ENCODE assay signal across 12 mouse cellular contexts in the genomic region with DNA sequence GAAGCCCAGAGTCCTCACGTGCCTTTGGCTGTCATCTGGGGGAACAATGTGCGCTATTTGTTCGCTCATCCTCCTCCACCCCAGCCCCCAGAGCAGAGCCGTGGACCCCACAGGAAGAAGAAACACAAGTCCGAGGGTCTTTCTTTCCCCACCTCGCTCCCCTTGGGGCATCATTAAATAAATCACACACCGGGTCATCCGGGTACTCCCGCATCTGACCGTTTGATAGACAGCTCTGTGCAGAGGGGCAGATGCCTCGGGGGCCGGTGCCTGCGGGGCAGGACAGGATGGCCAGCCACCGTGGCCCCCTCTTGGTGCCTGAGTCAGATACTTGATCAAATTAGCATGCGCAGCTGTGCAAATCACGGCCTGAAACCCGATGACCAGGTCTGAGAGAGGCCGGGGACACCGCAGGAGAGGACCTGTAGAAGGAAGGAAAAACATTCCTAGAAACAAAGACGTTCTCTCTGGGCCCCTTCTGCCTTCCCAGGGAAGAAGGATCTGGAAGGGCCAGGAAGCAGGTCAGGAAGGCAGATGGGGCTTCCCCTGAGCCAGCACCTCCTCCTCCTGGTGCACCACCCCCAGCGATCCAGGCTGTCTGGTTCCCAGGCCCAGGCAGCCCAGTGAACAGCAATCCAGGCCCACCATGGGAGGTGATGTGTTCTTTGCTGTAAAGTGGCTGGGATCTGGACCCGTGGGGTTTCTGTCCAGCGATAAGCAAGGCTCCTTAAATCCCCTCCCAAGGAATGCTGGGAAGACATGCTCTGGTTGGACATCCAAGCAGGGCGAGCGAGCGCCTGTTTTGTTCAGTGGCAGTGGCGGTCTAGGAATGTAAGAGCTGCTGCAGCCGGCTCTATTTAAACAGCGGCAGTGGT.
DNase-seq lines count a peak whose midpoint lies in the region; ATAC-seq and TF ChIP-seq lines count a peak whose summit lies in the region.
"Had no signal": no experiment of that assay in that cellular context is flagged by ENCODE, and none has a peak within 500 bp of the region (broad histone marks: within the 10 kb centered on the region; RNA-seq: fewer than 3 reads in every experiment).

No protein-coding gene starts in this region.

- H3K4me2 ChIP-seq in intestine, embryonic 14.5 days (ENCODE audit: low read length) = no peak overlapping the region; the same call in 1 of the 2 replicates
- H3K4me2 ChIP-seq in intestine, postnatal 0 days (replicated peaks; ENCODE audit: low read depth) = no peak overlapping the region
- H3K4me2 ChIP-seq in forebrain, embryonic 13.5 days = no peak overlapping the region
- no peak overlapping the region for H3K4me2 ChIP-seq in limb, embryonic 15.5 days
- H3K4me2 ChIP-seq in liver, embryonic 12.5 days = no peak overlapping the region

- WGBS in intestine, embryonic 14.5 days = 27% methylated on average over 29 of the region's 29 CpGs
- 47% methylated on average over 29 of the region's 29 CpGs for WGBS in intestine, postnatal 0 days
- 39% methylated on average over 29 of the region's 29 CpGs for WGBS in forebrain, embryonic 13.5 days
- WGBS in limb, embryonic 15.5 days = 18% methylated on average over 29 of the region's 29 CpGs
- WGBS in liver, embryonic 12.5 days (ENCODE audit: insufficient replicate concordance) = 50% methylated on average over 29 of the region's 29 CpGs

- no peak overlapping the region for H3K4me3 ChIP-seq in intestine, embryonic 14.5 days (ENCODE audit: low read depth, low read length)
- no peak overlapping the region for H3K4me3 ChIP-seq in intestine, postnatal 0 days (ENCODE audit: low read depth, low read length)
- H3K4me3 ChIP-seq in forebrain, embryonic 13.5 days = no peak overlapping the region
- H3K4me3 ChIP-seq in limb, embryonic 15.5 days = no peak overlapping the region
- no peak overlapping the region for H3K4me3 ChIP-seq in liver, embryonic 12.5 days
- H3K4me3 ChIP-seq: left cerebral cortex, adult 2 months had no signal

- no peaks in the 10 kb centered on the region for H3K36me3 ChIP-seq in intestine, embryonic 14.5 days (ENCODE audit: control insufficient read depth, insufficient read depth, low read length)
- no peaks in the 10 kb centered on the region for H3K36me3 ChIP-seq in intestine, postnatal 0 days (ENCODE audit: control insufficient read depth, insufficient read depth)
- no peaks in the 10 kb centered on the region for H3K36me3 ChIP-seq in forebrain, embryonic 13.5 days (ENCODE audit: poor library complexity, severe bottlenecking)
- H3K36me3 ChIP-seq in limb, embryonic 15.5 days = no peaks in the 10 kb centered on the region
- H3K36me3 ChIP-seq in liver, embryonic 12.5 days = no peaks in the 10 kb centered on the region

- H3K9ac ChIP-seq in intestine, embryonic 14.5 days (ENCODE audit: low read length) = no peak overlapping the region
- H3K9ac ChIP-seq in intestine, postnatal 0 days (ENCODE audit: low read depth, low read length) = no peak overlapping the region
- H3K9ac ChIP-seq in forebrain, embryonic 13.5 days = peak overlapping the region; percentile 43; the same call in 1 of the 2 replicates
- H3K9ac ChIP-seq in limb, embryonic 15.5 days = no peak overlapping the region
- no peak overlapping the region for H3K9ac ChIP-seq in liver, embryonic 12.5 days

- peak overlapping the region; percentile 38; the same call in 1 of the 2 replicates for H3K27ac ChIP-seq in intestine, embryonic 14.5 days (ENCODE audit: low read depth)
- H3K27ac ChIP-seq in intestine, postnatal 0 days (ENCODE audit: low read depth, low read length) = no peak overlapping the region
- H3K27ac ChIP-seq in forebrain, embryonic 13.5 days = no peak overlapping the region
- H3K27ac ChIP-seq in limb, embryonic 15.5 days = 0 out of 2 replicates have a peak overlapping the region, but pooled peaks have one; percentile 4
- no peak overlapping the region for H3K27ac ChIP-seq in liver, embryonic 12.5 days
- H3K27ac ChIP-seq: left cerebral cortex, adult 2 months had no signal

- ATAC-seq in intestine, embryonic 14.5 days (replicated peaks; ENCODE audit: low FRiP score, low TSS enrichment, low read depth) = no peak
- no peak for ATAC-seq in intestine, postnatal 0 days
- peak; percentile 23; the same call in 1 of the 2 replicates for ATAC-seq in forebrain, embryonic 13.5 days
- ATAC-seq in limb, embryonic 15.5 days (ENCODE audit: insufficient number of reproducible peaks, low FRiP score, low TSS enrichment, low read depth) = no peak
- no peak for ATAC-seq in erythroblast, adult 5-6 weeks (replicated peaks; ENCODE audit: low FRiP score, poor library complexity, severe bottlenecking)
- no peak for ATAC-seq in liver, embryonic 12.5 days

- peak; percentile 64 for DNase-seq in intestine, embryonic 14.5 days (ENCODE audit: low spot score)
- peak; percentile 79 for DNase-seq in embryo, embryonic 10.5 days (ENCODE audit: low spot score)
- no peak for DNase-seq in gastrocnemius, postnatal 25 days
- DNase-seq: adrenal gland, adult 2 months; cerebellum, postnatal 36 days; gastrocnemius, postnatal 36 days had no signal

- TF ChIP-seq CTCF in intestine, postnatal 0 days (IDR thresholded peaks at IDR 0.05; ENCODE audit: low read depth) = no peak

- no peaks in the 10 kb centered on the region for H3K9me3 ChIP-seq in intestine, embryonic 14.5 days (ENCODE audit: control insufficient read depth, low read length)
- no peaks in the 10 kb centered on the region for H3K9me3 ChIP-seq in intestine, postnatal 0 days (ENCODE audit: control insufficient read depth)
- H3K9me3 ChIP-seq in forebrain, embryonic 13.5 days (replicated peaks) = no peaks in the 10 kb centered on the region
- H3K9me3 ChIP-seq in limb, embryonic 15.5 days = no peaks in the 10 kb centered on the region
- H3K9me3 ChIP-seq in liver, embryonic 12.5 days (replicated peaks) = no peaks in the 10 kb centered on the region

- no peaks in the 10 kb centered on the region for H3K27me3 ChIP-seq in intestine, embryonic 14.5 days (replicated peaks; ENCODE audit: control insufficient read depth, insufficient read depth, low read length)
- no peaks in the 10 kb centered on the region for H3K27me3 ChIP-seq in intestine, postnatal 0 days (replicated peaks; ENCODE audit: control insufficient read depth, insufficient read depth, low read length)
- H3K27me3 ChIP-seq in forebrain, embryonic 13.5 days = no peaks in the 10 kb centered on the region
- H3K27me3 ChIP-seq in limb, embryonic 15.5 days = peaks cover 59% of the 10 kb centered on the region
- H3K27me3 ChIP-seq in liver, embryonic 12.5 days (replicated peaks) = peaks cover 29% of the 10 kb centered on the region

- peaks cover 21% of the 10 kb centered on the region; the same call in 1 of the 2 replicates for H3K4me1 ChIP-seq in intestine, embryonic 14.5 days (replicated peaks; ENCODE audit: control insufficient read depth, insufficient read depth, low read length)
- no peaks in the 10 kb centered on the region for H3K4me1 ChIP-seq in intestine, postnatal 0 days (replicated peaks; ENCODE audit: control insufficient read depth, insufficient read depth, low read length)
- H3K4me1 ChIP-seq in forebrain, embryonic 13.5 days = peaks cover 29% of the 10 kb centered on the region
- peaks cover 33% of the 10 kb centered on the region for H3K4me1 ChIP-seq in limb, embryonic 15.5 days
- peaks cover 10% of the 10 kb centered on the region; the same call in 1 of the 2 replicates for H3K4me1 ChIP-seq in liver, embryonic 12.5 days

Comparison
In these comparisons a context has a peak if more than half of its experiments do, and no peak if none do; other contexts are left out.
1. H3K27ac ChIP-seq: peak in intestine, embryonic 14.5 days (single experiment) and limb, embryonic 15.5 days (single experiment); none in intestine, postnatal 0 days (single experiment), forebrain, embryonic 13.5 days (single experiment) and liver, embryonic 12.5 days (single experiment).